Mouse (Mus musculus): ENCODE data around the gene Psmf1. TPM values are rescaled to one million over a fixed set of nuclear protein-coding genes. Genes with fewer than 3 reads are reported as not detected.

Psmf1 gene
- polyA plus RNA-seq, 1 experiment from 2014 or later: 48.1 TPM

- H3K9ac ChIP-seq: no peak overlapping the region
- no peak overlapping the region for H3K4me2 ChIP-seq
- no peaks in the 10 kb centered on the region for H3K4me1 ChIP-seq
- H3K27me3 ChIP-seq: no peaks in the 10 kb centered on the region
- no peak overlapping the region for H3K27ac ChIP-seq
- WGBS: 88% methylated on average over 2 of the region's 2 CpGs
- no peak for ATAC-seq (ENCODE audit: low FRiP score)
- no peaks in the 10 kb centered on the region for H3K9me3 ChIP-seq
- no peak overlapping the region for H3K4me3 ChIP-seq (replicated peaks)
- peaks cover 51% of the 10 kb centered on the region for H3K36me3 ChIP-seq (replicated peaks)
Observed at GRCm38 (mm10) chr2:151716318-151717055, 27.5 kb downstream of the Psmf1 start.

GRCm38 (mm10) chr2:151715526-151715925 is 28.5 kb downstream of the Psmf1 start:
- peaks cover 42% of the 10 kb centered on the region for H3K36me3 ChIP-seq (replicated peaks)
- H3K9me3 ChIP-seq: no peaks in the 10 kb centered on the region
- H3K27ac ChIP-seq: no peak overlapping the region
- no peak for ATAC-seq (ENCODE audit: low FRiP score)
- no peak overlapping the region for H3K4me2 ChIP-seq
- H3K9ac ChIP-seq: no peak overlapping the region
- no peak overlapping the region for H3K4me3 ChIP-seq (replicated peaks)
- H3K4me1 ChIP-seq: no peaks in the 10 kb centered on the region
- H3K27me3 ChIP-seq: no peaks in the 10 kb centered on the region
- 93% methylated on average over 4 of the region's 4 CpGs for WGBS

- H3K9me3 ChIP-seq: no peaks in the 10 kb centered on the region
- H3K27ac ChIP-seq: no peak overlapping the region
- 42% methylated on average over 3 of the region's 3 CpGs for WGBS
- H3K27me3 ChIP-seq: no peaks in the 10 kb centered on the region
- H3K4me1 ChIP-seq: no peaks in the 10 kb centered on the region
- no peak overlapping the region for H3K4me2 ChIP-seq
- H3K4me3 ChIP-seq (replicated peaks): no peak overlapping the region
- H3K36me3 ChIP-seq (replicated peaks): peaks cover 15% of the 10 kb centered on the region
- H3K9ac ChIP-seq: no peak overlapping the region
- ATAC-seq (ENCODE audit: low FRiP score): no peak
Observed at GRCm38 (mm10) chr2:151712647-151713046, 31.3 kb downstream of the Psmf1 start.

GRCm38 (mm10) chr2:151702851-151703190 is 41.2 kb downstream of the Psmf1 start:
- Histone ChIP-seq H3K4me1 (peaks cover 17% of the 10 kb centered on the region), H3K4me3 (replicated peaks) (peak overlapping the region; percentile 79), H3K36me3 (replicated peaks) (peaks cover 12% of the 10 kb centered on the region; the same call in 1 of the 2 replicates), H3K9ac (peak overlapping the region; percentile 87), H3K9me3 (no peaks in the 10 kb centered on the region), H3K4me2 (peak overlapping the region; percentile 99), H3K27ac (peak overlapping the region; percentile 66; the same call in 1 of the 2 replicates), H3K27me3 (peaks cover 31% of the 10 kb centered on the region)
- peak; percentile 66 for ATAC-seq (ENCODE audit: low FRiP score)
- 1% methylated on average over 16 of the region's 17 CpGs for WGBS

GRCm38 (mm10) chr2:151702146-151702850 is 41.7 kb downstream of the Psmf1 start:
- H3K27ac ChIP-seq: peak overlapping the region; percentile 66
- under 1% methylated on average over 85 of the region's 97 CpGs for WGBS
- H3K4me1 ChIP-seq: peaks cover 17% of the 10 kb centered on the region
- H3K27me3 ChIP-seq: peaks cover 31% of the 10 kb centered on the region
- peak; percentile 90 for ATAC-seq (ENCODE audit: low FRiP score)
- H3K4me3 ChIP-seq (replicated peaks): peak overlapping the region; percentile 79
- peak overlapping the region; percentile 99 for H3K4me2 ChIP-seq
- no peaks in the 10 kb centered on the region for H3K9me3 ChIP-seq
- peak overlapping the region; percentile 87 for H3K9ac ChIP-seq
- peaks cover 9% of the 10 kb centered on the region; the same call in 1 of the 2 replicates for H3K36me3 ChIP-seq (replicated peaks)

GRCm38 (mm10) chr2:151701231-151702145 is 42.5 kb downstream of the Psmf1 start, which contains the start of gene Tmem74b:
Gene Tmem74b (plus strand): TSS chr2:151702008.
- H3K9ac ChIP-seq: peak within 1 kb of the TSS; percentile 87
- peak; percentile 14; the same call in 1 of the 2 replicates for ATAC-seq (ENCODE audit: low FRiP score)
- H3K27ac ChIP-seq: peak within 1 kb of the TSS; percentile 66
- H3K9me3 ChIP-seq: no peaks in the 10 kb centered on the region
- peak within 1 kb of the TSS; percentile 79 for H3K4me3 ChIP-seq (replicated peaks)
- H3K27me3 ChIP-seq: peaks cover 31% of the 10 kb centered on the region
- peaks cover 17% of the 10 kb centered on the region for H3K4me1 ChIP-seq
- peak within 1 kb of the TSS; percentile 99 for H3K4me2 ChIP-seq
- H3K36me3 ChIP-seq (replicated peaks): 0 out of 2 replicates have a peak, but pooled peaks cover under 1% of the 10 kb centered on the region
- 4% methylated on average over 25 of the region's 25 CpGs for WGBS

GRCm38 (mm10) chr2:151682976-151683375 is 61.0 kb downstream of the Psmf1 start:
- ATAC-seq (ENCODE audit: low FRiP score): no peak
- no peak overlapping the region for H3K4me3 ChIP-seq (replicated peaks)
- no peaks in the 10 kb centered on the region for H3K9me3 ChIP-seq
- no peaks in the 10 kb centered on the region for H3K4me1 ChIP-seq
- no peaks in the 10 kb centered on the region for H3K27me3 ChIP-seq
- 97% methylated on average over 4 of the region's 4 CpGs for WGBS
- no peaks in the 10 kb centered on the region for H3K36me3 ChIP-seq (replicated peaks)
- no peak overlapping the region for H3K9ac ChIP-seq
- H3K27ac ChIP-seq: no peak overlapping the region
- no peak overlapping the region for H3K4me2 ChIP-seq

GRCm38 (mm10) chr2:151682357-151682756 is 61.6 kb downstream of the Psmf1 start:
- ATAC-seq (ENCODE audit: low FRiP score): peak; percentile 64; the same call in 1 of the 2 replicates
- H3K4me3 ChIP-seq (replicated peaks): no peak overlapping the region
- no peak overlapping the region for H3K9ac ChIP-seq
- H3K4me2 ChIP-seq: no peak overlapping the region
- 65% methylated on average over 3 of the region's 3 CpGs for WGBS
- H3K36me3 ChIP-seq (replicated peaks): no peaks in the 10 kb centered on the region
- H3K4me1 ChIP-seq: no peaks in the 10 kb centered on the region
- no peaks in the 10 kb centered on the region for H3K27me3 ChIP-seq
- no peak overlapping the region for H3K27ac ChIP-seq
- no peaks in the 10 kb centered on the region for H3K9me3 ChIP-seq

- Histone ChIP-seq H3K27ac (no peak overlapping the region), H3K9me3 (no peaks in the 10 kb centered on the region), H3K4me1 (no peaks in the 10 kb centered on the region), H3K9ac (no peak overlapping the region), H3K4me2 (no peak overlapping the region), H3K27me3 (peaks cover 7% of the 10 kb centered on the region), H3K36me3 (replicated peaks) (no peaks in the 10 kb centered on the region), H3K4me3 (replicated peaks) (no peak overlapping the region)
- ATAC-seq (ENCODE audit: low FRiP score): no peak
- WGBS: 51% methylated on average over 2 of the region's 2 CpGs
Observed at GRCm38 (mm10) chr2:151676234-151676633, 67.8 kb downstream of the Psmf1 start.

- 63% methylated on average over 1 of the region's 1 CpGs for WGBS
- no peaks in the 10 kb centered on the region for H3K36me3 ChIP-seq (replicated peaks)
- no peak overlapping the region for H3K9ac ChIP-seq
- H3K9me3 ChIP-seq: peaks cover 6% of the 10 kb centered on the region; the same call in 1 of the 2 replicates
- H3K27me3 ChIP-seq: peaks cover 21% of the 10 kb centered on the region
- H3K4me3 ChIP-seq (replicated peaks): no peak overlapping the region
- 0 out of 2 replicates have a peak, but pooled peaks cover 3% of the 10 kb centered on the region for H3K4me1 ChIP-seq
- no peak for ATAC-seq (ENCODE audit: low FRiP score)
- H3K4me2 ChIP-seq: no peak overlapping the region
- no peak overlapping the region for H3K27ac ChIP-seq
Observed at GRCm38 (mm10) chr2:151670968-151671329, 73.0 kb downstream of the Psmf1 start.

- no peaks in the 10 kb centered on the region for H3K36me3 ChIP-seq (replicated peaks)
- no peak overlapping the region for H3K4me3 ChIP-seq (replicated peaks)
- peaks cover 6% of the 10 kb centered on the region; the same call in 1 of the 2 replicates for H3K9me3 ChIP-seq
- H3K9ac ChIP-seq: no peak overlapping the region
- H3K27me3 ChIP-seq: peaks cover 21% of the 10 kb centered on the region
- WGBS: 42% methylated on average over 48 of the region's 48 CpGs
- no peak overlapping the region for H3K27ac ChIP-seq
- peak overlapping the region; percentile 34 for H3K4me2 ChIP-seq
- 0 out of 2 replicates have a peak, but pooled peaks cover 3% of the 10 kb centered on the region for H3K4me1 ChIP-seq
- 0 out of 2 replicates have a peak, but pooled peaks have one; percentile 39 for ATAC-seq (ENCODE audit: low FRiP score)
Observed at GRCm38 (mm10) chr2:151670026-151670967, 73.7 kb downstream of the Psmf1 start.
